Mouse (Mus musculus) cortical plate, adult 2 months (tissue): ENCODE data around the gene Rhod. TPM values are rescaled to one million over a fixed set of nuclear protein-coding genes. Genes with fewer than 3 reads are reported as not detected.

Experiments
- H3K27ac ChIP-seq: fragments of 200-500 bp; 2 replicates; pipeline ENCODE4 v1.5.1; 2012; ENCODE audit warnings: low read length, control low read depth, inconsistent platforms; ENCODE audit not compliant: insufficient read depth
- H3K4me1 ChIP-seq: fragments of 200-500 bp; 2 replicates; pipeline ENCODE4 v1.6.1; 2011; ENCODE audit warnings: low read length; ENCODE audit not compliant: control insufficient read depth, insufficient read depth
- H3K4me3 ChIP-seq: fragments of 200-500 bp; 2 replicates; pipeline ENCODE4 v1.5.1; 2011; ENCODE audit warnings: mild to moderate bottlenecking, low read length, control low read depth; ENCODE audit not compliant: insufficient read depth
- CTCF ChIP-seq: fragments of 200-500 bp; IDR thresholded peaks from 2 replicates; pipeline ENCODE4 v1.5.1; 2011; ENCODE audit warnings: mild to moderate bottlenecking, control low read depth, low read length; ENCODE audit not compliant: insufficient read depth; ENCODE audit errors: extremely low read depth
- POLR2A ChIP-seq: fragments of 200-500 bp; IDR thresholded peaks from 2 replicates; pipeline ENCODE4 v1.6.1; 2011; ENCODE audit warnings: mild to moderate bottlenecking, low read length, control low read depth; ENCODE audit not compliant: insufficient read depth; ENCODE audit errors: extremely low read depth
- polyA plus RNA-seq: library from polyadenylated mRNA; depleted of rRNA; stranded (reverse); fragments of >200 nt; gene quantifications from 2 replicates; pipeline ENCODE4 v1.2.3, GENCODE M21; 2012; rRNA removed

Rhod gene
- polyA plus RNA-seq = 1.3 TPM in 2 replicates

DNA sequence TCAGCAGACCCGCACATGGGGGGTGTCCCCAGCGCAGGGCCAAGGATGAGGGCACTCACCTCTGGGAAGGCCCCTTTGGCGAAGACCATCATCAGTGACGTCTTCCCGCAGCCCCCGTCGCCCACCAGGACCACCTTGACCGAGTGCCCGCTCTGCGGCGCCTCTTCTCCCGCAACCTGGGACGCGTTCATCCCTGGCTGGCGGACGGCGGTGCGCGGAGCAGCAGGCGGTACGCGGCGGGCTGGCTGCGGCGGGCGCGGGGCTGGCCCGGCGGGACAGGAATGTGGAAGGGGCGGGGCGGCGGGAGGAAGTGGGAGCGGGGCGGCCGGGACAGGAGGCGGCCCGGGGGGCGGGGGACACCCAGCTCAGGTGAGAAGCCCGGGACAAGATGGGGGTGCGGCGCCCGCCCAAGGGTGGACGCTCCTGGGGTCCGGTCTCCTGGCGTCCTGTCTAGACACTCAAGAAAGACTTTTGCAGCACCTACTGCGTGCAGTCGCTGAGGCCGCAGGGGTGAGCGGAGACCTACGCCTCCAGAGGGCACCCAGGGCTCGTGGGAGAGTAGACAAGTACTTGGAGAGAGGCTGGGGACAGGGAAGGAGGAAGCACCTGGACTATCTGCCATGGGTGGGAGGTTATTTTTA lies at the start of gene Rhod:
Gene Rhod, minus strand, starts transcription at position 272 of the 641 bp plus-strand sequence.
- no peak for TF ChIP-seq CTCF
- no peak for TF ChIP-seq POLR2A
- Histone ChIP-seq H3K27ac (no peak within 1 kb of the TSS), H3K4me3 (peak within 1 kb of the TSS; percentile 22)

DNA sequence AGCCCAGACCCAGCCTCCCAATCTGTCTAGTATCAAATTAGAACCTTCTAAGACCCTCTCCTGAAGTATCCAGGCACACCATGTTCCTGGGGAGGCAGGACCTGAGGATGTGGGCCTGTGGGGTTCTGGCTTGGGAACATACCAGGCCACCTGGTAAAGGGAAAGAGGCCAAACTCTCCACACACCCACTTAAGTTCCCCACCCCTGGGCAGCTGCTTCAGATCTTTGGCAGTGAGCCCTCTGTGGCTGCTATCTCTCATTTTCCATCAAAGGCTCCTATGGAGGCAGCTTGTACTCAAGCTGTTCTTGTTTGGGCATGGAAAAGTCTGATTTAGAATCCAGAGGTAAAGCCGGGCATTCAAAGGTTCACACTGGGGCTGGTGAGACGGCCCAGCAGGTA lies 48.6 kb upstream of the Rhod start:
- H3K4me3 ChIP-seq = no peak overlapping the region
- no peak overlapping the region for H3K27ac ChIP-seq
- peaks cover 3% of the 10 kb centered on the region; the same call in 1 of the 2 replicates for H3K4me1 ChIP-seq
- no peak for TF ChIP-seq POLR2A
- TF ChIP-seq CTCF = no peak

More for the DNA sequence above, at the start of gene Rhod:
- no peaks in the 10 kb centered on the region for H3K4me1 ChIP-seq

DNA sequence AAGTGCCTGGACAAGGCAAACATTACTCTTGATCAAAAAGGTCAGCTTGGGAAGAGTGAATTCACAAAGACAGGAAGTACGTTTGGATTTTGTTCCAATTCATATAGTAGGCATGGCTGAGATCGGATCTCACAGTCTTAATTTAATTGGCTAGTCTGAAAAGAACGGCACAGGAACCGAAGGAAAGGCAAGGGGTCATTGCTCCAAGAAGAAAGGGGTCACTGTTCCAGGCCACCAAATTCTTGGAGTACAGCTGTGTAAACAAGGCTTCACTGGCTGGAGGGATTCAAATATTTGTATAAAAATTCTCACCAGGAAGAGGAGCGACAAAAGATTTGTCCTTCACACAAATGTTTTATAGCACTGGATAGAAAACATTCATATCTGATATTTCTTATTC lies 45.8 kb upstream of the Rhod start:
- Histone ChIP-seq H3K4me3 (no peak overlapping the region), H3K4me1 (peaks cover 2% of the 10 kb centered on the region; the same call in 1 of the 2 replicates)
- TF ChIP-seq CTCF (no peak), POLR2A (no peak)

DNA sequence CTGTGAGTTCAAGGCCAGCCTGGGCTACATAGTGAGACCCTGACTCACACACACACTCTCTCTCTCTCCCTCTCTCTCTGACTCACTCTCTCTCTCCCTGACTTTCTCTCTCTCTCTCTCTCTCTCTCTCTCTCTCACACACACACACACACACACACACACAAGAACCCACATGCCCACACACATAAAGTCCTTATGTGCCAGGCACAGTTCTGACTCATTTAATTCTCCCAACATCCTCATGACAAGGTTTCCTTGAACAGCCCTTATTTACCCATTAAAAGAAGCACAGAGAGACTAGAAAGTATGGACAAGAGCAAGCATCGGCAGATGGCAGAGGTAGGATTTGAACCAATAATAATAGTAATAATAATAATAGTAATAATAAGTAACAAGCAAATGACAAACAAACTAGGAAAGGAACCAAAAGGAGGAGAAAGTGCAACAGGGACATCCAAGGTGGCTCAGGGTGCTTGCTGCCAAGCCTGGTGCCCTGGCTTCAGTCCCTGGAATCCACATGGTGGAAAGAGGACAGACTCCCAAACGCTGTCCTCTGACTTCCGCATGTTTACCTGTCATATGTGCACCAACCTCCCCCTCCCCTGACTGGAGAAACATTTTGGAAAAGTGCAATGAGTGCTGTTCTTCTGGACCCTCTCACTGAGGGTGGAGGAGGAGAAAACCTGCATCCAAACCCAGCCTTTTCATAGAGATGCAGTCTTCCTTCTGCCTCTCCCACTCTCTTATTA lies 43.1 kb upstream of the Rhod start:
- Histone ChIP-seq H3K4me1 (peaks cover 2% of the 10 kb centered on the region; the same call in 1 of the 2 replicates), H3K27ac (0 out of 2 replicates have a peak overlapping the region, but pooled peaks have one; percentile 9), H3K4me3 (no peak overlapping the region)
- TF ChIP-seq CTCF = no peak

More for the DNA sequence above, 45.8 kb upstream of the Rhod start:
- H3K27ac ChIP-seq = no peak overlapping the region

DNA sequence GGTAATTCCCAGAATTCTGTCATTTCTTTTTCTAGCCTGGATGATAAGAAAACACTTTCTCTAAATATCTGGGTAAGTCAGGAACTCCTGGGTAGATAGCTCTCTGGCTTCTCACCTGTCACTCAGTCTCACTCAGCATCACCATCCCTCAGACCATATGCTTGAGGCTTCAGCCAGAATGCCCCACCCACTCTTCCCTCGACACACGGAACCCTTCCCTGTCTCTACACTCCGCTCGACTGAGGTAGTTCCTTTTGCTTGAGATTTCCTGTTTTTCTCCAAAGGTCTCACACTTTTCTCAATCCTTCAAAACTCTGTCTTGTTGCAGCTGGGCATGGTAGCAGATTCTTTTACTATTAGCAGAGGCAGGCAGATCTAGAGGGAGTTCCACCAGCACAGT lies 42.1 kb upstream of the Rhod start:
- Histone ChIP-seq H3K4me3 (no peak overlapping the region), H3K27ac (no peak overlapping the region), H3K4me1 (peaks cover 2% of the 10 kb centered on the region; the same call in 1 of the 2 replicates)
- TF ChIP-seq POLR2A (no peak), CTCF (no peak)

DNA sequence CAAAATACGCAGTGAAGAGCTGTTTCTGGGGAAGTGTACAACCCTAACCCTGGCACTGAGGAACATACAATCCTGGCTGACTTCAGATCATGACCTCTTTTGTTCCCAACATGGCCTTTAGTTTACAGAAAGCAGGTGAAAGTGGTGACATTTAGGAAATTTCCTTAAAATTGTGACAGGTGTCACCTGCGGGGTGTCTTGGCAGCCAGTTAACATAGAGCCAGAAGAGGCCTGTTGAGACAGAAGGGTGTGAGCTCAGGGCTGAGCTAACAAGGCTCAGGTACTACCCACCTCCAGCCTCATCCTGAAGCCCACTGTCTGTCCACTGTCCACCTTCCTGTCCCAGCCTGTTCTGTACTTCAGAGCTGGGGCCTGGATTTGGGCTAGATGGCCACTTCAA lies 40.8 kb upstream of the Rhod start:
- H3K27ac ChIP-seq = no peak overlapping the region
- TF ChIP-seq CTCF (no peak), POLR2A (no peak)
- no peak overlapping the region for H3K4me3 ChIP-seq
- peaks cover 2% of the 10 kb centered on the region; the same call in 1 of the 2 replicates for H3K4me1 ChIP-seq

DNA sequence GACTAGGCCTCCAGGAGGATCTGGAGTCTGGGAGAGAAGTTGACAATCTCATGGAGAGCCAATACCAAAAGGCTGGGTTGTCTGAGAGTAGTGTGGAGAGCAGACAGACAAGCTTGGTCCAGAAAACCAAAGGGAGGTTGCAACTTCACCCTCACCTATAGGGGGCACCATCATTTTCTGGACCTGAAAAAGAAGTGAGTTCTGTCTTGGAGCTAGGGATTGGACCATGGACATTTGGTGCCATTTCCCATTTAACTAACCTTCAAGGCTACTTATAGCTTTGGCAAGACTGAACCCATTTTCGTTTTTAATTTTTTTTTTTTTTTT lies 38.9 kb upstream of the Rhod start:
- Histone ChIP-seq H3K4me3 (no peak overlapping the region), H3K27ac (no peak overlapping the region), H3K4me1 (peaks cover 2% of the 10 kb centered on the region; the same call in 1 of the 2 replicates)
- TF ChIP-seq POLR2A = no peak
- TF ChIP-seq CTCF = peak; percentile 30; the same call in 1 of the 2 replicates

DNA sequence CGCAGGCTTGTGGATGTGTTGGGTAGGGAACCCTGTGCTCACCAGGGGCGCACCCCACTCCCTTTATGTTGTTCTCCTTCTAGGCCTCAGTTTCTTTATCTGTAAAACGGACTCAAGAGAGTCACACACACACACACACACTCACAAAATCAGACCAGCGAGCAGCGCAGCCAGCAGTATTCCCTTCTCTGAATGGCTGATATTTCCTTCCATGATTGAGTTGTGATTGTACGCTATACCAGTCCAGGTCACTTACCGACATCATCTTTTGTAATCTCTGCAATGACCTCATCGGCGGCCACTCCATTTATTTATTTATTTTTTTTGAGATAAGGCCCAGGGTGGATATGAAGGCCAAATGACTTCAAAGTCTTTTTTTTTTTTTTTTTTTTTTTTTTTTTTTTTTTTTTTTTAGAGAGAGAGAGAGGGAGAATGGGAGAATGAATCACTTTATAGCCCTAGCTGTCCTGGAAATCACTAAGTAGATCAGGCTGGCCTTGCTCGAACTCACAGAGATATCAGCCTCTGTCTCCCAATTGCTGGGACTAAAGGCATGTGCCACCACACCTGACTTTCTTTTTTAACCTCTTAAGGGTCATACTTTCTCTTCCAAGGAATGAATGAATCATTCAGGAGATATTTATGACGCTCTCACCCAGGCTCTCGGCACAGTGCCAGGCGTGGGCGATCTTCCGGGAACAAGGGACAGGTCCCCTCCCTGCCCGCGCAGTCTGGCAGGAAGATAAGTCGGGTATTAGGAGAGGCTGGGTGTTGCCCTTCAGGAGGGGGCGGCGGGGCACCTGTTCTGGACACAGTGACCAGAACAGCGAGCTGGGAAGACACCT lies 38.3 kb upstream of the Rhod start, which contains the start of gene Syt12:
Gene Syt12, minus strand, starts transcription at position 103 of the 845 bp plus-strand sequence.
- Histone ChIP-seq H3K4me3 (peak within 1 kb of the TSS; percentile 41), H3K4me1 (no peaks in the 10 kb centered on the region), H3K27ac (peak within 1 kb of the TSS; percentile 70)
- TF ChIP-seq CTCF (no peak), POLR2A (no peak)

DNA sequence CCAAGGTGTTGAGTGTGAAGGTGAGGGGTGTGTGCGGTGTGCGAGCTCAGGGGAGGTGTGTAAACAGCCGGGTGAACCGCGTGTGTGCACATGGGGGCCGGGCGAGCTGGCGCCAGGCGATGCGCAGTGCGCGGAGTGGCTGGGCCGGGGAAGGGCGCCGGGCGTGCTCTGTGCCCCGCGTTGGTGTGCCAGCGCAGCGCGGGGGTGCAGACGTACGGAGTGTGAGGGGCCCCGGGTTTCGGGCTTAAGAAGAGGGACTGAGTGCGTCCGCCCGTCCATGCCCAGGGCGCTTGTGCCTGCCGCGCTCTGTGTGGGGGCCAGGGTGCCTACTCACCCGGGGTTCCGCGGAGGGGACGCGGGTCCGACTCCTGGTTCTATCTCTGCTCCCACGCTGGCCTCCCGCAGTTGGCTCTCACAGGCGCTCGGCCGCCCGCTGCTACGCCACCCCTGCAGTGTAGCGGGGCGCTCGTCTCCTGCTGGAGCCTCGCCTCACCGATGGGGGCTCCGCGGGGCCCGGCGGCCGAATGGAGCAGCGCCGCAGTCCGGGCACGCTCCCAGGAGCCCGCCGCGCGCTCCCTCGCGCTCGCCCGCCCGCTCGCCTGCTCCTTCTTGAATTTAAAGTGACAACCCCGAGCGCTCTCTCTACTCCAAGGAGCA lies 37.5 kb upstream of the Rhod start:
- no peak for TF ChIP-seq CTCF
- Histone ChIP-seq H3K27ac (peak overlapping the region; percentile 70), H3K4me3 (peak overlapping the region; percentile 41), H3K4me1 (no peaks in the 10 kb centered on the region)
